Mouse (Mus musculus) embryonic fibroblast, embryonic 13.5 days (primary cell): Measurements from ENCODE around the gene S100a3.

Experiments used
- CTCF ChIP-seq: IDR thresholded peaks from 2 replicates; pipeline ENCODE4 v1.5.1; 2011; ENCODE audit warnings: mild to moderate bottlenecking, control low read depth, low read length, moderate library complexity, borderline replicate concordance; ENCODE audit not compliant: insufficient read depth
- POLR2A ChIP-seq: IDR thresholded peaks from 2 replicates; pipeline ENCODE4 v1.6.1; 2011; ENCODE audit warnings: low read depth, mild to moderate bottlenecking, control low read depth, low read length, moderate library complexity

DNA sequence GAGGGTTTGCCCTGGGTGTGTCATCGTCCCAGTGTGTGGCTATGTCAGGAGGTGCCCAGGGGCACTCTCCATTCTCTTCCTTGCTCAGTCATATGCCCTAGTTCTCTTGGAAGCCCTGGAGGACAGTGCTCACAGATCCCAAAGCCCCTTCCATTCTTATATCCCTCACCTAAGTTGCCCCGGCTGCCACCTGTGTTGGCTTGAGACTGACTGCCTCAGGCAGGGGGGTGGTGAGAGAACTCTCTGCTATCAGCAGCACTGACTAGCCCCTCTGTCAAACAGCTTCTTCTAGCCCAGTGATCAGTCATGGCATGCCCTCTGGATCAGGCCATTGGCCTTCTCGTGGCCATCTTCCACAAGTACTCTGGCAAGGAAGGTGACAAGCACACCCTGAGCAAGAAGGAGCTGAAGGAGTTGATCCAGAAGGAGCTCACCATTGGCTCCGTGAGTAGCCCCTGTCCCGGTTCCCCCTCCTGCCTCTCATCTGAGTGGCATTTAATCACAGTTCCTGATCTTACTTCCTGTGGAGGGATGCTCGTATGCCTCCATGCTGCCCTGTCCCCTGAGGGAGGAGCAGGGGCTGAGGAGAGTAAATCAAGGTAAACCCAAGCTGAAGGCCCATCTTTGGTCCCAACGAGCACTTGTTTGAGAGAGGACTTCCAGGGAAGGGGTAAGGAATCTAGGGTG, 53.2 kb downstream of the S100a3 start:
- peak; percentile 50 for TF ChIP-seq POLR2A
- no peak for TF ChIP-seq CTCF
